Mouse (Mus musculus) liver, adult 2 months (tissue): ENCODE measurements around the gene Bphl. TPM values are rescaled to one million over a fixed set of nuclear protein-coding genes. Genes with fewer than 3 reads are reported as not detected.

ENCODE experiments used
- DNase-seq: peaks from one replicate; pipeline ENCODE4 v3.0.0-alpha.2; 2011; ENCODE audit warnings: low read depth, low spot score; ENCODE audit errors: extremely low read depth
- H3K27ac ChIP-seq: fragments of 200-500 bp; replicated peaks from 2 replicates; pipeline ENCODE4 v1.5.1; 2012; ENCODE audit warnings: low read depth, mild to moderate bottlenecking, control low read depth, inconsistent platforms, low read length; ENCODE audit not compliant: insufficient read depth
- H3K27me3 ChIP-seq: fragments of 200-500 bp; 2 replicates; pipeline ENCODE4 v1.6.1; 2012; ENCODE audit warnings: mild to moderate bottlenecking, moderate library complexity, low read length, inconsistent platforms; ENCODE audit not compliant: control insufficient read depth, insufficient read depth
- H3K36me3 ChIP-seq: fragments of 200-500 bp; 2 replicates; pipeline ENCODE4 v1.6.1; 2012; ENCODE audit warnings: low read length, inconsistent platforms; ENCODE audit not compliant: control insufficient read depth, insufficient read depth
- H3K4me1 ChIP-seq: fragments of 200-500 bp; 2 replicates; pipeline ENCODE4 v1.6.1; 2011; ENCODE audit warnings: low read length; ENCODE audit not compliant: control insufficient read depth, insufficient read depth
- H3K4me3 ChIP-seq: fragments of 200-500 bp; 2 replicates; pipeline ENCODE4 v1.5.1; 2011; ENCODE audit warnings: low read depth, mild to moderate bottlenecking, control low read depth, low read length, moderate library complexity; ENCODE audit not compliant: insufficient read depth
- H3K79me2 ChIP-seq: fragments of 200-500 bp; 2 replicates; pipeline ENCODE4 v1.6.1; 2012; ENCODE audit warnings: inconsistent platforms, mild to moderate bottlenecking, low read length, moderate library complexity; ENCODE audit not compliant: control insufficient read depth, insufficient read depth
- H3K9ac ChIP-seq: fragments of 200-500 bp; 2 replicates; pipeline ENCODE4 v1.6.1; 2012; ENCODE audit warnings: low read depth, mild to moderate bottlenecking, control low read depth, inconsistent platforms, low read length
- CTCF ChIP-seq: fragments of 200-500 bp; IDR thresholded peaks from 2 replicates; pipeline ENCODE4 v1.5.1; 2011; ENCODE audit warnings: low read depth, low read length, control low read depth
- POLR2A ChIP-seq: fragments of 200-500 bp; IDR thresholded peaks from 2 replicates; pipeline ENCODE4 v1.6.1; 2011; ENCODE audit warnings: low read length, control low read depth; ENCODE audit not compliant: insufficient read depth; ENCODE audit errors: extremely low read depth
- WGBS: fragments of 180-500 bp; shearing (Covaris S2); methylation state at CpG from one replicate; pipeline ENCODE4 v1.1.7; 2018; 5-methylcytosine and 5-hydroxymethylcytosine counted together
- polyA plus RNA-seq: library from polyadenylated mRNA; depleted of rRNA; stranded (reverse); fragments of >200 nt; gene quantifications from 2 replicates; pipeline ENCODE4 v1.2.3, GENCODE M21; 2012
- total RNA-seq: library from RNA; depleted of rRNA; stranded (reverse); fragments of >200 nt; gene quantifications from 2 replicates; pipeline ENCODE4 v1.2.3, GENCODE M21; 2014

Gene Bphl
- total and polyA plus RNA-seq, 2 experiments: 241 to 287 TPM

- peaks cover 12% of the 10 kb centered on the region for H3K4me1 ChIP-seq
- no peak for TF ChIP-seq CTCF
- TF ChIP-seq POLR2A: no peak
- peaks cover 29% of the 10 kb centered on the region; the same call in 1 of the 2 replicates for H3K79me2 ChIP-seq
- DNase-seq: peak; percentile 30
- H3K27ac ChIP-seq: no peak overlapping the region
- no peak overlapping the region for H3K4me3 ChIP-seq
- H3K36me3 ChIP-seq: peaks cover 29% of the 10 kb centered on the region
- WGBS: 76% methylated on average over 2 of the region's 2 CpGs
- no peak overlapping the region for H3K9ac ChIP-seq
- H3K27me3 ChIP-seq: no peaks in the 10 kb centered on the region
Observed at GRCm38 (mm10) chr13:34007234-34007633, 30.2 kb upstream of the Bphl start.

GRCm38 (mm10) chr13:34016927-34017569, 20.3 kb upstream of the Bphl start:
- H3K27me3 ChIP-seq: no peaks in the 10 kb centered on the region
- TF ChIP-seq POLR2A (no peak), CTCF (no peak)
- no peak overlapping the region for H3K9ac ChIP-seq
- DNase-seq: peak; percentile 67
- H3K36me3 ChIP-seq: peaks cover 86% of the 10 kb centered on the region
- 46% methylated on average over 9 of the region's 9 CpGs for WGBS
- no peaks in the 10 kb centered on the region; the same call in 1 of the 2 replicates for H3K79me2 ChIP-seq
- H3K27ac ChIP-seq: no peak overlapping the region
- H3K4me3 ChIP-seq: no peak overlapping the region
- no peaks in the 10 kb centered on the region for H3K4me1 ChIP-seq

- 100% methylated on average over 1 of the region's 1 CpGs for WGBS
- DNase-seq: no peak
- H3K79me2 ChIP-seq: no peaks in the 10 kb centered on the region; the same call in 1 of the 2 replicates
- TF ChIP-seq CTCF: no peak
- no peak for TF ChIP-seq POLR2A
- no peak overlapping the region for H3K27ac ChIP-seq
- no peak overlapping the region for H3K9ac ChIP-seq
- H3K36me3 ChIP-seq: peaks cover 86% of the 10 kb centered on the region
- no peaks in the 10 kb centered on the region for H3K27me3 ChIP-seq
- H3K4me1 ChIP-seq: no peaks in the 10 kb centered on the region
- no peak overlapping the region for H3K4me3 ChIP-seq
Observed at GRCm38 (mm10) chr13:34018521-34018920, 18.9 kb upstream of the Bphl start.

- Histone ChIP-seq H3K4me1 (no peaks in the 10 kb centered on the region), H3K36me3 (peaks cover 78% of the 10 kb centered on the region), H3K9ac (no peak overlapping the region), H3K27me3 (no peaks in the 10 kb centered on the region), H3K4me3 (no peak overlapping the region), H3K27ac (no peak overlapping the region), H3K79me2 (no peaks in the 10 kb centered on the region; the same call in 1 of the 2 replicates)
- 90% methylated on average over 2 of the region's 2 CpGs for WGBS
- TF ChIP-seq POLR2A: no peak
- DNase-seq: no peak
Observed at GRCm38 (mm10) chr13:34021998-34022397, 15.4 kb upstream of the Bphl start.

- Histone ChIP-seq H3K4me3 (no peak overlapping the region), H3K79me2 (no peaks in the 10 kb centered on the region; the same call in 1 of the 2 replicates), H3K27ac (no peak overlapping the region), H3K9ac (no peak overlapping the region), H3K36me3 (peaks cover 52% of the 10 kb centered on the region), H3K27me3 (no peaks in the 10 kb centered on the region), H3K4me1 (peaks cover 4% of the 10 kb centered on the region)
- WGBS: 57% methylated on average over 2 of the region's 2 CpGs
- no peak for DNase-seq
- TF ChIP-seq POLR2A (no peak), CTCF (no peak)
Observed at GRCm38 (mm10) chr13:34032041-34032440, 5.4 kb upstream of the Bphl start.

GRCm38 (mm10) chr13:34035424-34035823, 2.0 kb upstream of the Bphl start:
- Histone ChIP-seq H3K4me1 (peaks cover 16% of the 10 kb centered on the region), H3K9ac (no peak overlapping the region), H3K27ac (peak overlapping the region; percentile 56), H3K27me3 (no peaks in the 10 kb centered on the region), H3K36me3 (peaks cover 26% of the 10 kb centered on the region), H3K4me3 (no peak overlapping the region), H3K79me2 (peaks cover 7% of the 10 kb centered on the region; the same call in 1 of the 2 replicates)
- WGBS: 24% methylated on average over 3 of the region's 3 CpGs
- peak; percentile 74 for DNase-seq
- TF ChIP-seq CTCF: no peak
